Mouse (Mus musculus) liver, adult 2 months (tissue): ENCODE measurements around the gene Arhgef28. TPM values are rescaled to one million over a fixed set of nuclear protein-coding genes. Genes with fewer than 3 reads are reported as not detected.
A peak's percentile ranks its signal among the peaks of the same experiment; 100 is the strongest.

Source experiments
- DNase-seq: peaks from one replicate; pipeline ENCODE4 v3.0.0-alpha.2; 2011; ENCODE audit warnings: low read depth, low spot score; ENCODE audit errors: extremely low read depth
- H3K27ac ChIP-seq: fragments of 200-500 bp; replicated peaks from 2 replicates; pipeline ENCODE4 v1.5.1; 2012; ENCODE audit warnings: low read depth, mild to moderate bottlenecking, control low read depth, inconsistent platforms, low read length; ENCODE audit not compliant: insufficient read depth
- H3K27me3 ChIP-seq: fragments of 200-500 bp; 2 replicates; pipeline ENCODE4 v1.6.1; 2012; ENCODE audit warnings: mild to moderate bottlenecking, moderate library complexity, low read length, inconsistent platforms; ENCODE audit not compliant: control insufficient read depth, insufficient read depth
- H3K36me3 ChIP-seq: fragments of 200-500 bp; 2 replicates; pipeline ENCODE4 v1.6.1; 2012; ENCODE audit warnings: low read length, inconsistent platforms; ENCODE audit not compliant: control insufficient read depth, insufficient read depth
- H3K4me1 ChIP-seq: fragments of 200-500 bp; 2 replicates; pipeline ENCODE4 v1.6.1; 2011; ENCODE audit warnings: low read length; ENCODE audit not compliant: control insufficient read depth, insufficient read depth
- H3K4me3 ChIP-seq: fragments of 200-500 bp; 2 replicates; pipeline ENCODE4 v1.5.1; 2011; ENCODE audit warnings: low read depth, mild to moderate bottlenecking, control low read depth, low read length, moderate library complexity; ENCODE audit not compliant: insufficient read depth
- H3K79me2 ChIP-seq: fragments of 200-500 bp; 2 replicates; pipeline ENCODE4 v1.6.1; 2012; ENCODE audit warnings: inconsistent platforms, mild to moderate bottlenecking, low read length, moderate library complexity; ENCODE audit not compliant: control insufficient read depth, insufficient read depth
- H3K9ac ChIP-seq: fragments of 200-500 bp; 2 replicates; pipeline ENCODE4 v1.6.1; 2012; ENCODE audit warnings: low read depth, mild to moderate bottlenecking, control low read depth, inconsistent platforms, low read length
- CTCF ChIP-seq: fragments of 200-500 bp; IDR thresholded peaks from 2 replicates; pipeline ENCODE4 v1.5.1; 2011; ENCODE audit warnings: low read depth, low read length, control low read depth
- POLR2A ChIP-seq: fragments of 200-500 bp; IDR thresholded peaks from 2 replicates; pipeline ENCODE4 v1.6.1; 2011; ENCODE audit warnings: low read length, control low read depth; ENCODE audit not compliant: insufficient read depth; ENCODE audit errors: extremely low read depth
- WGBS: fragments of 180-500 bp; shearing (Covaris S2); methylation state at CpG from one replicate; pipeline ENCODE4 v1.1.7; 2018; 5-methylcytosine and 5-hydroxymethylcytosine counted together
- polyA plus RNA-seq: library from polyadenylated mRNA; depleted of rRNA; stranded (reverse); fragments of >200 nt; gene quantifications from 2 replicates; pipeline ENCODE4 v1.2.3, GENCODE M21; 2012
- total RNA-seq: library from RNA; depleted of rRNA; stranded (reverse); fragments of >200 nt; gene quantifications from 2 replicates; pipeline ENCODE4 v1.2.3, GENCODE M21; 2014

Arhgef28 gene
- total and polyA plus RNA-seq, 2 experiments = 0.20 to 0.37 TPM

DNA sequence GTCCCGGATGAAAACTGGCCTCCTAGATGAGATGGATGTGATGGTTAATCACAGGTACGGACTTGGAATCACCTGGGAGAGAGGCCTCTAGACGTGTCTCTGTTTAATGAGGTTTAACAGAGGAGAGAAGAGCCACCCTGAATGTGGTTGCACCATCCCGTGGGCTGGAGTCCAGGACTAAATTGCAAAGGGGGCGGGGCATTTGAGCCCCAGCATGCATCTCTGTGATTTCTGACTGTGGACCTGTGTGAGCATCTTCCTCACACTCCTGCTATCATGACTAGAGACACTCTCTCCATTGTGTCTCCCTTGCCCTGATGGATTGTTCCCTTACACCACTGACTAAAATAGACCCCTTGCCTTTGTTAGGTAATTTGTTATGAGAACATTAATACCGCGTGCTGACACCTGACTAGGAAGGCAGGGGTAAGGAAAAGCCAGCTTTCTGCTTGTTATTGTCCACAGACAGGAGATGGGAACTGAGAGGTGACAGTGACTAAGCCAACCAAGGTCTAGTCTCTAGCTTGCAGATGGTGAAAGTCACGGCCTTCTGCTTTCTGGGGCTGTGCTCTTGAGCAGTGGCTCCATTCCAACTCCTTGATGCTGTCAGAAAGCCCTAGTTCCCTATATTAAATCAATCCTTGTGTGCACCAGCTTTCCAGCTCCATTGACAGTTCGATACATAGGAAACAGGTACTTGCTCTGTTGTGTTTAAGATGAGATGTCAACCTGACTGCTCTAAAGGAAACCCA, 35.5 kb upstream of the Arhgef28 start:
- TF ChIP-seq POLR2A (no peak), CTCF (no peak)
- Histone ChIP-seq H3K79me2 (no peaks in the 10 kb centered on the region), H3K27ac (no peak overlapping the region), H3K27me3 (no peaks in the 10 kb centered on the region), H3K4me3 (no peak overlapping the region), H3K4me1 (no peaks in the 10 kb centered on the region), H3K9ac (no peak overlapping the region), H3K36me3 (no peaks in the 10 kb centered on the region)
- WGBS = 60% methylated on average over 9 of the region's 9 CpGs
- DNase-seq = no peak

DNA sequence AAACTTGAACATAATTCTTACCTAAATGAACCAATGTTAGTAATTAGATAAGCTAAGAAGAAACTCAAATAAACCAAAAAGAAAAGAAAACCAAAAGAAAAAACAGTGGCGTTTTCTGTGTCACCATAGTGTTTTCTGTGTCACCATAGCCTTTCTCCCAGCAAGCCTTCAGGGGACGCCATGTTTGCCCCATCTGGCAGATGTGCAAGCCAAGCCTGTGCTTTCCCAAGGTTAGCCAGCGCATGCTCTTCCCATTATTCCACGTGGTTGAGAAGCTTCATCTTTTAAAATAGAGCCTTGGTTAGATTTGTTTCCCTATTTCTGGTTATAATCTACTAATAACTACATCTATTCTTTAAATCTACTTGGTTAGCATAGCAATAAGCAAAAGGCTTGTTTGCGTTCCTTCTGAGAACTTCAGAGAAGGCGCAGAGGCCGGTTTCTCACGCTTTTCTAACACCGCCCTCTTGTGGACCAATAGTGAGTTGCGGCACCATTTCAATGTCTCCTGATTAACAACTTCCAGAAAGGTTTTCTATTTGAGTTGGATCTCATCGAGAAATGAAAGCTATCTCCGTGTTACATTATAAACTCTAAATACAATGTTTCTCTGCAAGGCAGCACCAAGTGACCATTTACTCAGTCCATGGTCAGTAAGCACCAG, 33.9 kb upstream of the Arhgef28 start:
- peak; percentile 41 for DNase-seq
- H3K27me3 ChIP-seq = no peaks in the 10 kb centered on the region
- H3K4me1 ChIP-seq = no peaks in the 10 kb centered on the region
- no peak overlapping the region for H3K27ac ChIP-seq
- no peaks in the 10 kb centered on the region for H3K36me3 ChIP-seq
- WGBS = 13% methylated on average over 12 of the region's 12 CpGs
- no peak overlapping the region for H3K4me3 ChIP-seq
- no peak overlapping the region for H3K9ac ChIP-seq
- TF ChIP-seq CTCF (peak; percentile 64; the same call in 1 of the 2 replicates), POLR2A (no peak)
- H3K79me2 ChIP-seq = no peaks in the 10 kb centered on the region

GRCm38 (mm10) chr13:98235451-98235850, 29.2 kb upstream of the Arhgef28 start:
- DNase-seq = no peak
- H3K27ac ChIP-seq = no peak overlapping the region
- no peaks in the 10 kb centered on the region for H3K36me3 ChIP-seq
- WGBS = 73% methylated on average over 6 of the region's 6 CpGs
- no peaks in the 10 kb centered on the region for H3K4me1 ChIP-seq
- H3K79me2 ChIP-seq = no peaks in the 10 kb centered on the region
- TF ChIP-seq POLR2A = no peak
- no peak for TF ChIP-seq CTCF
- H3K4me3 ChIP-seq = no peak overlapping the region
- H3K27me3 ChIP-seq = 0 out of 2 replicates have a peak, but pooled peaks cover 2% of the 10 kb centered on the region
- no peak overlapping the region for H3K9ac ChIP-seq

DNA sequence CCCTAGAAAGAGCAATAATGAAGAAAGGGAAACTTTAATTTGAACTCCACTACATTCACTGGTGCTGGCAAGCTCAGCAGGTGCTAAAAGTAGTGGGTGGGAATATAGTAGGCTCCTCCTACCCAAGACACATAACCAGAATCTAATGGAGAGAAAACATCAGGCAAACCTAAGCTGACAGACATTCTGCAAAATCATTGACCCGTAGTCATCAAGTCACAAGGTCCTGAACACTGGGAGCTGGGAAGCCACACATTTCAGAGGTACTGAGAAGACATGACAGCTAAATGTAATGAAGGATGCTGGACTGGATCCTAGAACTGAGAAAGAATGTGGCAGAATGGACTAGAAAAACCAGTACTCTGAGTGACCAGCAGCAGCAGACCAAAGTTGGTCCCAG, 24.3 kb upstream of the Arhgef28 start:
- WGBS = 94% methylated on average over 1 of the region's 1 CpGs
- no peak for TF ChIP-seq POLR2A
- no peak for TF ChIP-seq CTCF
- no peak for DNase-seq
- Histone ChIP-seq H3K4me1 (no peaks in the 10 kb centered on the region), H3K4me3 (no peak overlapping the region), H3K9ac (no peak overlapping the region), H3K36me3 (no peaks in the 10 kb centered on the region), H3K27me3 (0 out of 2 replicates have a peak, but pooled peaks cover 2% of the 10 kb centered on the region), H3K79me2 (no peaks in the 10 kb centered on the region), H3K27ac (no peak overlapping the region)

- WGBS = 79% methylated on average over 2 of the region's 2 CpGs
- no peak overlapping the region for H3K27ac ChIP-seq
- H3K4me1 ChIP-seq = no peaks in the 10 kb centered on the region
- H3K4me3 ChIP-seq = no peak overlapping the region
- H3K36me3 ChIP-seq = no peaks in the 10 kb centered on the region
- no peak overlapping the region for H3K9ac ChIP-seq
- H3K79me2 ChIP-seq = no peaks in the 10 kb centered on the region
- DNase-seq = no peak
- no peaks in the 10 kb centered on the region for H3K27me3 ChIP-seq
- TF ChIP-seq POLR2A (no peak), CTCF (no peak)
Observed at GRCm38 (mm10) chr13:98226225-98226624, 20.0 kb upstream of the Arhgef28 start.

DNA sequence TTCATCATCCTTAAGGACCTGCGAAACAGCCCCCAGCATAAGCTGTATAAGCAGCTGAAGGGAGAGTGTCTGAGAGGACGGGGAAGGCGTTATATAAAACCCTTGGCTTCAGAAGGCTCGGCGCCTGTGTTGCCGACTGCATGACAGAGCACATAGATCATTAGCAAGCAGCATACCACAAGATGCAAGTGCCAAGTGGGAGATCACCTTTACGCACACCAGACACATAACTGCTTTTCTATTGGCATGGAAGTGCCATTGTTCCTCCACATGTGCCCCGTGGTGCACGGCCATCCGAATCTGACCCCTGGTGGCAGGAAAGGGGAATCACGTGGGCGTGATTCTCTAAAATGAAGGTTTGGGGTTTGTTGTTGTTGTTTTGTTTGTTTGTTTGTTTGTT, 16.6 kb upstream of the Arhgef28 start:
- no peak for TF ChIP-seq POLR2A
- TF ChIP-seq CTCF = peak; percentile 74
- Histone ChIP-seq H3K36me3 (no peaks in the 10 kb centered on the region), H3K4me3 (no peak overlapping the region), H3K9ac (no peak overlapping the region), H3K27me3 (no peaks in the 10 kb centered on the region), H3K79me2 (no peaks in the 10 kb centered on the region), H3K4me1 (no peaks in the 10 kb centered on the region), H3K27ac (no peak overlapping the region)
- no peak for DNase-seq
- 46% methylated on average over 12 of the region's 12 CpGs for WGBS
